Mouse (Mus musculus) activated CD4-positive, CD25-positive, alpha-beta regulatory T cell, adult 4 months (primary cell): ENCODE measurements around the gene Slc19a1. TPM values are rescaled to one million over a fixed set of nuclear protein-coding genes. Genes with fewer than 3 reads are reported as not detected.

Source experiments
- ATAC-seq: one replicate; pipeline ENCODE4 v1.8.0; 2017
- polyA plus RNA-seq, 2 experiments: library from polyadenylated mRNA; unstranded; fragments of 100-300 nt; shearing (Covaris generic); gene quantifications; one replicate each; pipeline ENCODE4 v1.2.1; 2017

Slc19a1 gene
- polyA plus RNA-seq, 2 experiments from 2014 or later: 24.7 to 38.1 TPM

- peak; percentile 21 for ATAC-seq
Measured at GRCm38 (mm10) chr10:77033323-77034025, 1.4 kb downstream of the Slc19a1 start.

- ATAC-seq: no peak
Measured at GRCm38 (mm10) chr10:77035487-77035886, 3.4 kb downstream of the Slc19a1 start.

- ATAC-seq: no peak
Measured at GRCm38 (mm10) chr10:77038579-77039174, 6.6 kb downstream of the Slc19a1 start.

- ATAC-seq: no peak
Measured at GRCm38 (mm10) chr10:77048196-77048595, 16.2 kb downstream of the Slc19a1 start.

GRCm38 (mm10) chr10:77048606-77049005 is 16.6 kb downstream of the Slc19a1 start:
- ATAC-seq: no peak

GRCm38 (mm10) chr10:77056768-77057167 is 24.7 kb downstream of the Slc19a1 start:
- ATAC-seq: no peak

GRCm38 (mm10) chr10:77061426-77061825 is 29.4 kb downstream of the Slc19a1 start:
- no peak for ATAC-seq

GRCm38 (mm10) chr10:77062393-77063010 is 30.5 kb downstream of the Slc19a1 start:
- no peak for ATAC-seq

- no peak for ATAC-seq
Measured at GRCm38 (mm10) chr10:77064239-77064638, 32.2 kb downstream of the Slc19a1 start.

GRCm38 (mm10) chr10:77064659-77065058 is 32.6 kb downstream of the Slc19a1 start:
- ATAC-seq: no peak

- ATAC-seq: no peak
Measured at GRCm38 (mm10) chr10:77068469-77068868, 36.4 kb downstream of the Slc19a1 start.

- no peak for ATAC-seq
Measured at GRCm38 (mm10) chr10:77070072-77070471, 38.0 kb downstream of the Slc19a1 start.

GRCm38 (mm10) chr10:77074276-77074974 is 42.4 kb downstream of the Slc19a1 start:
- no peak for ATAC-seq

GRCm38 (mm10) chr10:77078456-77078855 is 46.4 kb downstream of the Slc19a1 start:
- no peak for ATAC-seq

GRCm38 (mm10) chr10:77078961-77079360 is 46.9 kb downstream of the Slc19a1 start:
- no peak for ATAC-seq

- ATAC-seq: peak; percentile 36
Measured at GRCm38 (mm10) chr10:77082453-77082852, 50.4 kb downstream of the Slc19a1 start.

GRCm38 (mm10) chr10:77082921-77083320 is 50.9 kb downstream of the Slc19a1 start:
- no peak for ATAC-seq

- ATAC-seq: no peak
Measured at GRCm38 (mm10) chr10:77084568-77084967, 52.5 kb downstream of the Slc19a1 start.

GRCm38 (mm10) chr10:77089336-77089735 is 57.3 kb downstream of the Slc19a1 start:
- no peak for ATAC-seq

- ATAC-seq: no peak
Measured at GRCm38 (mm10) chr10:77090063-77090462, 58.0 kb downstream of the Slc19a1 start.

- ATAC-seq: no peak
Measured at GRCm38 (mm10) chr10:77091538-77092097, 59.6 kb downstream of the Slc19a1 start.

- ATAC-seq: no peak
Measured at GRCm38 (mm10) chr10:77093817-77094216, 61.8 kb downstream of the Slc19a1 start.

GRCm38 (mm10) chr10:77095666-77096065 is 63.6 kb downstream of the Slc19a1 start:
- no peak for ATAC-seq
